Mouse (Mus musculus) erythroid progenitor cell, adult 5-6 weeks (primary cell): ENCODE data around the gene Bves. TPM values are rescaled to one million over a fixed set of nuclear protein-coding genes. Genes with fewer than 3 reads are reported as not detected.
"Not testable (repeated sequence)": the region's sequence is repeated elsewhere in the genome, so short reads cannot be mapped to it uniquely, and the experiment has no call there.

Experiments
- ATAC-seq: replicated peaks from 2 replicates; pipeline ENCODE4 v1.8.0; 2016; ENCODE audit warnings: moderate number of reproducible peaks, mild to moderate bottlenecking, moderate TSS enrichment, inconsistent platforms; ENCODE audit not compliant: poor library complexity, low FRiP score, severe bottlenecking
- total RNA-seq, 2 experiments: library from RNA; stranded (forward) in 1 of 2; stranded (reverse) in 1 of 2; fragments of 150-400 nt in 1 of 2; fragments of 186-747, 209-891 nt in 1 of 2; gene quantifications; 2 replicates each; pipeline versions ENCODE4 v1.2.3 to v1.2.4; 2015 to 2017; ENCODE audit warnings: low replicate concordance in 2 of 2

Gene Bves
- total RNA-seq (2015; ENCODE audit: low replicate concordance) (not detected in 2 replicates), total RNA-seq (2017; ENCODE audit: low replicate concordance) (not detected in 2 replicates)

GRCm38 (mm10) chr10:45335434-45336422 lies at the start of gene Bves:
Gene Bves (plus strand): TSS chr10:45335772.
- ATAC-seq, result no peak

GRCm38 (mm10) chr10:45288351-45288750 lies 47.2 kb upstream of the Bves start:
- no peak for ATAC-seq

GRCm38 (mm10) chr10:45289218-45290105 lies 46.1 kb upstream of the Bves start:
- no peak for ATAC-seq

- no peak for ATAC-seq
Observed at GRCm38 (mm10) chr10:45290618-45291017, 45.0 kb upstream of the Bves start.

- ATAC-seq, result not testable (repeated sequence)
Observed at GRCm38 (mm10) chr10:45292159-45292558, 43.4 kb upstream of the Bves start.

GRCm38 (mm10) chr10:45295093-45295492 lies 40.5 kb upstream of the Bves start:
- no peak for ATAC-seq

- no peak for ATAC-seq
Observed at GRCm38 (mm10) chr10:45298503-45298902, 37.1 kb upstream of the Bves start.

GRCm38 (mm10) chr10:45299509-45299908 lies 36.1 kb upstream of the Bves start:
- ATAC-seq, result no peak

- ATAC-seq, result no peak
Observed at GRCm38 (mm10) chr10:45303315-45304036, 32.1 kb upstream of the Bves start.

- ATAC-seq, result no peak
Observed at GRCm38 (mm10) chr10:45305173-45305572, 30.4 kb upstream of the Bves start.

GRCm38 (mm10) chr10:45311129-45311528 lies 24.4 kb upstream of the Bves start:
- ATAC-seq, result no peak

- no peak for ATAC-seq
Observed at GRCm38 (mm10) chr10:45311624-45312023, 23.9 kb upstream of the Bves start.

- no peak for ATAC-seq
Observed at GRCm38 (mm10) chr10:45314865-45315264, 20.7 kb upstream of the Bves start.

GRCm38 (mm10) chr10:45318922-45319321 lies 16.6 kb upstream of the Bves start:
- no peak for ATAC-seq

GRCm38 (mm10) chr10:45320296-45320695 lies 15.3 kb upstream of the Bves start:
- ATAC-seq, result no peak

GRCm38 (mm10) chr10:45324159-45324558 lies 11.4 kb upstream of the Bves start:
- no peak for ATAC-seq

- ATAC-seq, result no peak
Observed at GRCm38 (mm10) chr10:45328196-45329000, 7.2 kb upstream of the Bves start.

- no peak for ATAC-seq
Observed at GRCm38 (mm10) chr10:45334925-45335324, 647 bp upstream of the Bves start.

GRCm38 (mm10) chr10:45339106-45339505 lies 3.5 kb downstream of the Bves start:
- ATAC-seq, result no peak
